Mouse (Mus musculus) midbrain, postnatal 0 days (tissue): ENCODE results near the gene Slc35g2. TPM values are rescaled to one million over a fixed set of nuclear protein-coding genes. Genes with fewer than 3 reads are reported as not detected.

ENCODE experiments used
- ATAC-seq: fragments of 200-750 bp; cut with Nextera tagmentation; 2 replicates; pipeline ENCODE4 v1.8.0; 2017; ENCODE audit warnings: moderate number of reproducible peaks, mild to moderate bottlenecking, moderate TSS enrichment, moderate library complexity; ENCODE audit not compliant: low FRiP score
- DNase-seq: peaks from one replicate; pipeline ENCODE4 v3.0.0-alpha.2; 2015; ENCODE audit warnings: low spot score
- H3K27ac ChIP-seq: fragments of 300-500 bp; sonication (generic); 2 replicates; pipeline ENCODE4 v1.5.1; 2014; ENCODE audit warnings: low read depth, mild to moderate bottlenecking, low read length, mixed read lengths
- H3K27me3 ChIP-seq: fragments of 300-500 bp; sonication (generic); 2 replicates; pipeline ENCODE4 v1.6.1; 2014; ENCODE audit warnings: low read length, control low read depth, mixed read lengths; ENCODE audit not compliant: insufficient read depth
- H3K36me3 ChIP-seq: fragments of 300-500 bp; sonication (generic); 2 replicates; pipeline ENCODE4 v1.6.1; 2014; ENCODE audit warnings: low read length, control low read depth, mixed read lengths; ENCODE audit not compliant: insufficient read depth
- H3K4me1 ChIP-seq: fragments of 300-500 bp; sonication (generic); 2 replicates; pipeline ENCODE4 v1.6.1; 2014; ENCODE audit warnings: mild to moderate bottlenecking, control low read depth, antibody characterized with exemption, low read length, mixed read lengths; ENCODE audit not compliant: insufficient read depth
- H3K4me2 ChIP-seq: fragments of 300-500 bp; sonication (generic); 2 replicates; pipeline ENCODE4 v1.6.1; 2014; ENCODE audit warnings: low read depth, mild to moderate bottlenecking, low read length, mixed read lengths; ENCODE audit not compliant: poor library complexity, severe bottlenecking
- H3K4me3 ChIP-seq: fragments of 300-500 bp; sonication (generic); 2 replicates; pipeline ENCODE4 v1.5.1; 2014; ENCODE audit warnings: low read depth, mild to moderate bottlenecking, low read length, moderate library complexity
- H3K9ac ChIP-seq: fragments of 300-500 bp; sonication (generic); replicated peaks from 2 replicates; pipeline ENCODE4 v1.6.1; 2014; ENCODE audit warnings: mild to moderate bottlenecking, low read length, moderate library complexity, mixed read lengths; ENCODE audit not compliant: poor library complexity, severe bottlenecking
- H3K9me3 ChIP-seq: fragments of 300-500 bp; sonication (generic); 2 replicates; pipeline ENCODE4 v1.6.1; 2016; ENCODE audit warnings: low read length, control low read depth
- CTCF ChIP-seq: IDR thresholded peaks from 2 replicates; pipeline ENCODE4 v1.5.1; 2016; ENCODE audit warnings: antibody characterized with exemption, mild to moderate bottlenecking
- whole genome bisulfite sequencing: fragments of 180-500 bp; shearing (Covaris S2); extraction: QIAGEN DNeasy Blood & Tissue Kit; methylation state at CpG from one replicate; pipeline ENCODE4 v1.1.7; 2014; 5-methylcytosine and 5-hydroxymethylcytosine counted together
- polyA plus RNA-seq: library from polyadenylated mRNA; unstranded; fragments of >200 nt; fragmentation: Nextera tagmentation; extraction: Ambion mirVana; gene quantifications from 2 replicates; pipeline ENCODE4 v1.2.1, GENCODE M21; 2015
- total RNA-seq: library from RNA; depleted of rRNA; stranded (reverse); fragments of >200 nt; gene quantifications from 2 replicates; pipeline ENCODE4 v1.2.3, GENCODE M21; 2014; rRNA removed

The Slc35g2 gene
- total and polyA plus RNA-seq, 2 experiments from 2014 or later = 16.7 to 24.8 TPM

GRCm38 (mm10) chr9:100520012-100520411 lies 50.9 kb downstream of the Slc35g2 start:
- no peak for ATAC-seq
- peak; percentile 47 for TF ChIP-seq CTCF

GRCm38 (mm10) chr9:100507581-100507980 lies 63.3 kb downstream of the Slc35g2 start:
- H3K4me3 ChIP-seq = no peak overlapping the region
- H3K27me3 ChIP-seq = no peaks in the 10 kb centered on the region
- ATAC-seq (no peak), DNase-seq (no peak)
- H3K27ac ChIP-seq = no peak overlapping the region
- H3K9ac ChIP-seq = no peak overlapping the region
- no peaks in the 10 kb centered on the region for H3K4me1 ChIP-seq
- WGBS = 87% methylated on average over 2 of the region's 2 CpGs
- TF ChIP-seq CTCF = no peak
- H3K36me3 ChIP-seq = no peaks in the 10 kb centered on the region
- no peaks in the 10 kb centered on the region for H3K9me3 ChIP-seq
- H3K4me2 ChIP-seq = no peak overlapping the region

More at GRCm38 (mm10) chr9:100520012-100520411, 50.9 kb downstream of the Slc35g2 start:
- Histone ChIP-seq H3K36me3 (no peaks in the 10 kb centered on the region), H3K9me3 (no peaks in the 10 kb centered on the region), H3K27me3 (no peaks in the 10 kb centered on the region), H3K4me2 (no peak overlapping the region), H3K9ac (no peak overlapping the region), H3K4me3 (no peak overlapping the region), H3K4me1 (no peaks in the 10 kb centered on the region), H3K27ac (no peak overlapping the region)
- DNase-seq = no peak
- WGBS = 91% methylated on average over 3 of the region's 3 CpGs

- H3K36me3 ChIP-seq = no peaks in the 10 kb centered on the region
- no peak overlapping the region for H3K4me2 ChIP-seq
- no peak overlapping the region for H3K9ac ChIP-seq
- no peak for DNase-seq
- H3K27ac ChIP-seq = no peak overlapping the region
- H3K27me3 ChIP-seq = no peaks in the 10 kb centered on the region
- no peak for TF ChIP-seq CTCF
- no peak overlapping the region for H3K4me3 ChIP-seq
- WGBS = 74% methylated on average over 2 of the region's 2 CpGs
- H3K9me3 ChIP-seq = no peaks in the 10 kb centered on the region
- no peak for ATAC-seq
- no peaks in the 10 kb centered on the region for H3K4me1 ChIP-seq
These were observed 64.2 kb downstream of the Slc35g2 start for GRCm38 (mm10) chr9:100506652-100507051.

GRCm38 (mm10) chr9:100505498-100505897 lies 65.4 kb downstream of the Slc35g2 start:
- no peak for DNase-seq
- Histone ChIP-seq H3K4me3 (no peak overlapping the region), H3K4me1 (no peaks in the 10 kb centered on the region), H3K4me2 (no peak overlapping the region), H3K27ac (no peak overlapping the region), H3K27me3 (no peaks in the 10 kb centered on the region), H3K9me3 (no peaks in the 10 kb centered on the region), H3K36me3 (no peaks in the 10 kb centered on the region), H3K9ac (no peak overlapping the region)
- 93% methylated on average over 4 of the region's 4 CpGs for WGBS
- ATAC-seq = no peak
- no peak for TF ChIP-seq CTCF

Other genes starting within 250 kb of the Slc35g2 start
- 1.7 and 2.5 TPM in 2 replicates for gene Il20rb, start 84.3 kb downstream of the Slc35g2 start, total RNA-seq
- gene Il20rb, start 84.3 kb downstream of the Slc35g2 start, polyA plus RNA-seq = 0.99 and 1.1 TPM in 2 replicates
- gene Nck1, start 25.0 kb downstream of the Slc35g2 start, total RNA-seq = 14.8 and 16.9 TPM in 2 replicates
- 41.3 and 45.6 TPM in 2 replicates for gene Nck1, start 25.0 kb downstream of the Slc35g2 start, polyA plus RNA-seq
- gene Stag1, start 26.7 kb upstream of the Slc35g2 start, total RNA-seq = 31.0 and 43.6 TPM in 2 replicates
- gene Stag1, start 26.7 kb upstream of the Slc35g2 start, polyA plus RNA-seq = 21.6 and 23.6 TPM in 2 replicates